Mouse (Mus musculus) R1 (cell line): ENCODE measurements around the gene Rab12.

Experiments
- DNase-seq: peaks from one replicate; pipeline ENCODE4 v3.0.0-alpha.2; 2018; ENCODE audit warnings: low read depth, low spot score

Rab12 gene

DNA sequence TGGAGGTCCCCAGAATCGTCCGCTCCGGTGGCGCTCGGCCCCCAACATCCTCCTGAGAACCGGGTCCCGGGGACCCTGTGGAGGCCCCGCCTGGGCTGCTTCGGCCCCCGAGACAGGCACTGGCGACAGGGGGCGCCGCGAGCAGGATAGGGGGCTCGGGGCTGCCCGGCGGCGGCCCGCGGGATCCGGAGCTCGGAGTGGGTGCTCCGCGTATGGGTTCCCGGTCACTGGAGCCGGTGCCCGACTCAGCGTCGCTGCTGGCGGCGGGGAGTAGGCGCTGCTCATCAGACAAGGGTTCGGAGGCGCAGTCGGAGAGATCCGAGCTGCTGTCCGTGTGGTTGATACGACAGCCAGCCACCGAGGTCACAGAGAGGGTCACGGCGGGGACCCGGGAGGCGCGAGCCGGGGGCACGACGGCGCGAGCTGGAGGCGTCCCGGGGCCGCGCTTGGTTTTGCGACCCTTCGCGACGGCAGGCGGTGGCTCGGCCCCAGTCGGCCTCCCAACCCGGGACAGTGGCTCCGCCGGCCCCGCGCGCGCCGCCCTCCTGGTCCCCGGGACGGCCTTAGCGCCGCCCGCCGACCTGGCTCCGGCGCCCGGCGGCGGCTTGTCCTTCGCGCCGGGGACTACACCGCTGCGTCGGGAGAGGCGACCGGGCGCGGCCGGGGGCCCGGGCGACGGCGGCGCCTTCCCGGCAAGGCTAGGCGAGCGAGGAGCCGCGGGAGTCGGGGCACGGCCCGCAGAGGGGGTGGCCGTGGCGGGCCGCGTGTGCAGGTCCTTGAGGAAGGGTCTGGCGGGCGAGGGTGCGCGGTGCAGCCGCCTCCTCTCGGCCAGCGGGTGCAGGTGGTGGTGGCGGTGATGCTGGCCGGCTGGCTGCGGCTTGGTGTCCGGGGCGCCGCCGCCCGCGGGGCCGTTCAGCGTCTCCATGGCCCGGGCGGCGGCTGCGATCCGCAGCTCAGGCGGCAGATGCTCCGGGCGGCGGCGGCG lies 70.8 kb downstream of the Rab12 start:
- DNase-seq: no peak

- DNase-seq: no peak
Measured at GRCm38 (mm10) chr17:66447978-66448377, 71.6 kb downstream of the Rab12 start.

DNA sequence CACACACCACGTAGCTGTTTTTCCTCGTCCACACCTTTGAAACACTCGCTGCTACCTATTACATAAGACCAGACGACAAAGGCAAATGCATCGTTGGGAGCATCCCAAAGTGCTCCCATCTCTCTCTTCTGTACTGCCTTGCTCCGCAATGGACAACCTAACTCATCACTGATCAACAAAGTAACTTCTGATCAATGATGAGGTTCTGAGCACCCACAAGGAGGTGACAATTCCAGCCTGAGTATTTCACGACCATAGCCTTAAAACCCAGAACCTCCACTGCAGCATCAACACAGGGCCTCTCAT lies 72.6 kb downstream of the Rab12 start:
- DNase-seq: no peak

DNA sequence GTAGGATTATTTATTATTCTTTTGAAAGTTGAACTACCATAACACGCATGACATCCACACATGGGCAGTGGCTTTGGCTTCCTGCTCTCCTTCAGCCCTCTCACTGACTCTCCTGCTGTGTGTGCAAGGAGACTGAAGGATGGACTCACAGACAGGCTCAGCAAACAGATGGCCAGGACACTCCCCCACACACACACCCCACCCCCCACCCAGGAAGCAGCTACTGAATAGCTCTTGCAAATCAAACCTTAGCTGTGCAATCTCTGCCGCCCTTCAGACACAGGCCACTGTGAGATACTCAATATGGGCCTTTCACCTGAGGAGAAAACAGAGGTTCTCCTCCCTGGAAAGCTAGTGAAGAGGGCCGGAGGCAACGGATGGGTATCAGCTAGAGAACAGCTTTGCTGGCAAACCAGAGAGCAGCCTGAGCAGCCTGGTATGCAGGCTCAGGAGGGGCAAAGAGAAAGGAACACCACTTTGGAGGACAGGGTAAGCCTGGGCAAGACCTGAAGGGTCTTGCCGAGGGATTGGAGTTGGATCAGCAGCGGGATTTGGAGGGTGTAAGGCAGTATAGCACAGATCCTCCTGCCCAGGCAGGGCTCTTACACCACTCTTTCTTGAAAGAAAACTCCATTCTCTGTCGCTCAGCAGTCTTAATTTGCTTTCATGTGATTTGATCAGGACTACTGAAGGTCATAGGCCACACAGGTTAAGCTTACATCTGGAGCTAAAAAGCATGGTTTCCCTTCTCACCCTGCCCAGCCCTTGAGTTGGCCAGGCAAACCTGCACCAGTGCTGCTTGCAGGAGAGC lies 73.1 kb downstream of the Rab12 start:
- DNase-seq: no peak
